Mouse (Mus musculus) C2C12 (cell line): Measurements from ENCODE around the gene Plce1. TPM values are rescaled to one million over a fixed set of nuclear protein-coding genes. Genes with fewer than 3 reads are reported as not detected.

ENCODE experiments used
- H3K27me3 ChIP-seq: one replicate; pipeline ENCODE4 v1.6.1; 2011; ENCODE audit not compliant: control insufficient read depth, insufficient read depth, insufficient read length
- H3K36me3 ChIP-seq: one replicate; pipeline ENCODE4 v1.6.1; 2011; ENCODE audit not compliant: control insufficient read depth, insufficient read depth
- H3K4me3 ChIP-seq: one replicate; pipeline ENCODE4 v1.5.1; 2011; ENCODE audit warnings: mild to moderate bottlenecking, control low read depth; ENCODE audit not compliant: poor library complexity, insufficient read depth, severe bottlenecking
- H3K79me2 ChIP-seq: one replicate; pipeline ENCODE4 v1.6.1; 2011; ENCODE audit not compliant: control insufficient read depth, insufficient read depth
- H3K79me3 ChIP-seq: one replicate; pipeline ENCODE4 v1.6.1; 2011; ENCODE audit warnings: low read depth, control low read depth
- H3ac ChIP-seq: one replicate; pipeline ENCODE3; 2011; ENCODE audit warnings: low read depth; ENCODE audit not compliant: control insufficient read depth, insufficient read length
- CEBPB ChIP-seq: IDR thresholded peaks from one replicate; pipeline ENCODE4 v1.6.1; 2011; ENCODE audit warnings: low read depth, mild to moderate bottlenecking, control low read depth, moderate library complexity
- CTCF ChIP-seq: IDR thresholded peaks from one replicate; pipeline ENCODE4 v1.5.1; 2011; ENCODE audit not compliant: control insufficient read depth, insufficient read depth, insufficient read length
- FOSL1 ChIP-seq: IDR thresholded peaks from one replicate; pipeline ENCODE4 v1.8.0; 2011; ENCODE audit warnings: mild to moderate bottlenecking, low read length; ENCODE audit not compliant: poor library complexity, insufficient read depth, severe bottlenecking
- MAX ChIP-seq: IDR thresholded peaks from one replicate; pipeline ENCODE4 v1.6.1; 2011; ENCODE audit warnings: mild to moderate bottlenecking, control low read depth
- MYOD1 ChIP-seq: IDR thresholded peaks from one replicate; pipeline ENCODE4 v1.6.1; 2011; ENCODE audit warnings: low read depth; ENCODE audit not compliant: control insufficient read depth, insufficient read length
- MYOG ChIP-seq: IDR thresholded peaks from one replicate; pipeline ENCODE4 v1.6.1; 2011; ENCODE audit not compliant: control insufficient read depth, insufficient read length; ENCODE audit errors: extremely low read depth
- USF1 ChIP-seq: IDR thresholded peaks from one replicate; pipeline ENCODE4 v1.6.1; 2011; ENCODE audit warnings: low read depth, mild to moderate bottlenecking, control low read depth, moderate library complexity
- polyA plus RNA-seq: library from polyadenylated mRNA; unstranded; fragments of >200 nt; fragmentation: generic; extraction: Trizol; gene quantifications from one replicate; pipeline ENCODE4 v1.2.1, GENCODE M21; 2012; ENCODE audit warnings: missing spikeins

The Plce1 gene
- polyA plus RNA-seq, 1 experiment = not detected

DNA sequence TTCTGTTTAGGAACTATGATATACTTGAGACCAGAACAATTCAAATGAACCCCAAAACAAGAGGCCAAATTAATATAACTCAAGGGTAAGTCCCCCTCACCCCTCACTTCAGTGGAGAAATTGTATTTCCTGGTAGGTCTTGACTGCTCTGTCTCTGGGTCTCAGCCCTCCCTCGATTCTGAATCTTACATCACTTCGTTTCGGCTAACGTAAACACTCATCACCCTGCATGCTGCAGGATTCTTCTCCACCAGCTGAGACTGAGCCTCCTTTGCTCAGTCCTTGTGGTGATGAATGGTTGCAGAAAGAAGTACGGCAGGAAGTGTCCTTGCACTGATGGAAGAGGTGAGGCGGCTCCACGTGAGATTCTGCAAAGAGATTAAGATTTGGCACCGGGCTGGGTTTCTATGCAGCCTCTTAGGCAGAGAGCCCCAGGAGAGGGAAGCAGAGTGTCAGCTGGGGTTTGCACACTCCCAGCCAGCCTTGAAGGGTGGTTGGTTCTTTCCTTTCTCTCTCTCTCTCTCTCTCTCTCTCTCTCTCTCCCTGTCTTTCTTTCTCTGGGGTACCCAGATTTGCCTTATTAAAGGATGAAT, 97.7 kb downstream of the Plce1 start:
- Histone ChIP-seq H3K27me3 (peaks cover 25% of the 10 kb centered on the region), H3K4me3 (no peak overlapping the region), H3K36me3 (no peaks in the 10 kb centered on the region), H3K79me2 (no peaks in the 10 kb centered on the region), H3K79me3 (no peaks in the 10 kb centered on the region), H3ac (no peak overlapping the region)
- TF ChIP-seq MYOD1 (no peak), MAX (no peak), USF1 (no peak), MYOG (no peak), CTCF (no peak), CEBPB (no peak), FOSL1 (no peak)

DNA sequence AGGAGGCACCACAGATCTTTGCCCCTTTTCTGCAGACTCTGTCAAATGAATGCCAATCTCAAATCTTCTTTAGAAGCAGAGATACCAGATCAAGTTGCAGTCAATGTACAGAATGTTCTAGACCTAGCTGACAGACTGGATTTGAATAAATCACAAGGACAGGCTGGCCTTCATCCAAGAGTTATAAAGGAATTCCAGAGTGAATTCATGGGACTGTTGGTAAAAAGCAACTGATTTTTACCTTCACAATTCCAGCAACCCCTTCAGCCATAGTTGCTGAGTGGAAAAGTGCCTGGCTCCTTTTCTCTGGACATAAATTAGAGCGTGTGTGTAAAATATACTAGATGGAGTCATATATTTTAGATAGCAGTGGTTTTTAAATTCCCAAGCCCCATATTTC, 102.0 kb downstream of the Plce1 start:
- Histone ChIP-seq H3K36me3 (no peaks in the 10 kb centered on the region), H3ac (no peak overlapping the region), H3K27me3 (peaks cover 13% of the 10 kb centered on the region), H3K4me3 (no peak overlapping the region), H3K79me3 (no peaks in the 10 kb centered on the region), H3K79me2 (no peaks in the 10 kb centered on the region)
- TF ChIP-seq FOSL1 (no peak), CTCF (no peak)

DNA sequence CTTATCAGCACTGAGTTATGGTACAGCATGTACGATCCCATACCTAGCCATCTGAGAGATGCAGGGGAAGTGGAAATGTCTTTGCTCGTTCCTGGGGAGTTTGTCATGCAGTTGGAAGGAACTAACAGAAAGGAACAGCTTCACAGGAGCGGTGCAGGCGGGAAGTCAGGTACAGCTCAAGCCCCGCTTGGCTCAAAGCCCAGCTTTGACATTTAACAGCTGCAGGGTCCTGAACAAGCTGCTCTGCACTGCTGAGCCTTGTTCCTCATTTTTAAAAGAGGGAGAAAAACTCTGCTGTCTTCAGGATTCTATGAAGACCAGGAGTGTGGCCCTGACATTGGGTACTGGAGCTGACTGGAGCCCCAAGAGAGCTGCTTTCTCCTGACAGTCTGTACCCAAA, 106.7 kb downstream of the Plce1 start:
- H3K79me2 ChIP-seq = no peaks in the 10 kb centered on the region
- no peak overlapping the region for H3ac ChIP-seq
- TF ChIP-seq FOSL1 = no peak
- TF ChIP-seq USF1 = no peak
- no peak for TF ChIP-seq CEBPB
- TF ChIP-seq MYOD1 = no peak
- TF ChIP-seq CTCF = no peak
- no peak for TF ChIP-seq MYOG
- TF ChIP-seq MAX = no peak

DNA sequence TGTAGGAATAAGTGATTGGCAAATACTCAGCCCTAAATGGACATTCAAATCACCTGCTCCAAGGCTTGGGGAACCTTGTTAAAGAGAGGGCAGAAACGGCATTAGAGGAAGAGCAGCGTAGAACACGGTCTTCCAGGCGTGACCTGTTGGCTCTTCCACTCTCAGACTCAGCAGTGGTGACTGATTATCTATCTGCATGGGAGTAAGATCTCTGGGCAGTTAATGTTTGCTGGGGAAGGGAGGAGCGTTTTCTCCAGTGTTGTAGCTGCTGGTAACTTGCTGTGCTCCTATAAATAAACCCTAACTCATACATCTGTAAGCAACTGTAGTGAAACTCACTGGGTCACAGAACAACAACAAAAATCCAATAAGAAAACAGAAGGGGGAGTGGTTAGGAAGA, 108.6 kb downstream of the Plce1 start:
- Histone ChIP-seq H3ac (no peak overlapping the region), H3K79me3 (no peaks in the 10 kb centered on the region), H3K4me3 (no peak overlapping the region), H3K27me3 (no peaks in the 10 kb centered on the region), H3K36me3 (no peaks in the 10 kb centered on the region), H3K79me2 (no peaks in the 10 kb centered on the region)
- TF ChIP-seq CTCF (no peak), MYOD1 (no peak), CEBPB (no peak), MYOG (no peak), FOSL1 (no peak), USF1 (no peak), MAX (no peak)

More for the DNA sequence above, 106.7 kb downstream of the Plce1 start:
- H3K4me3 ChIP-seq = no peak overlapping the region
- H3K27me3 ChIP-seq = peaks cover 6% of the 10 kb centered on the region
- no peaks in the 10 kb centered on the region for H3K79me3 ChIP-seq
- H3K36me3 ChIP-seq = no peaks in the 10 kb centered on the region

DNA sequence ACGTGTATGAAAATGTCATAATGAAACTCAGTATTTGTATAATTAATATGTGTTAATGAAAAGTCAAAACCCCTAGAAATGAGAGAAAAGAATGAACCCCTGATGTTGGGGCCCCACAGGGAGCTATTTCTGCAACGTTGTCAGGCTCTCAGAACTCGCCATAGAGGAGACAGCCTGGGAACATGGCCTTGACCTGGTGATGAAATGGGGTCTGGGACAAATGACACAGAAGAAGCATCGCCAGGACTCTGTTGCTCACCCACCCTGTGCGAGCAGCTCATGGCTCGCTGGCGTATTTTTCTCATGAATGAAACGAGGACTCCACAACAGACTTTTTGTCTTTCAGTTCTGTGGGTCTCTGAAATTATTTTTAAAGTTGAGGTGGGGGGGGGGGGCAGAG, 109.0 kb downstream of the Plce1 start:
- Histone ChIP-seq H3K27me3 (no peaks in the 10 kb centered on the region), H3K36me3 (no peaks in the 10 kb centered on the region), H3K79me3 (no peaks in the 10 kb centered on the region), H3K4me3 (no peak overlapping the region), H3K79me2 (no peaks in the 10 kb centered on the region), H3ac (no peak overlapping the region)
- TF ChIP-seq CTCF (no peak), FOSL1 (no peak), MYOG (no peak), MYOD1 (no peak), MAX (no peak), USF1 (no peak), CEBPB (no peak)

DNA sequence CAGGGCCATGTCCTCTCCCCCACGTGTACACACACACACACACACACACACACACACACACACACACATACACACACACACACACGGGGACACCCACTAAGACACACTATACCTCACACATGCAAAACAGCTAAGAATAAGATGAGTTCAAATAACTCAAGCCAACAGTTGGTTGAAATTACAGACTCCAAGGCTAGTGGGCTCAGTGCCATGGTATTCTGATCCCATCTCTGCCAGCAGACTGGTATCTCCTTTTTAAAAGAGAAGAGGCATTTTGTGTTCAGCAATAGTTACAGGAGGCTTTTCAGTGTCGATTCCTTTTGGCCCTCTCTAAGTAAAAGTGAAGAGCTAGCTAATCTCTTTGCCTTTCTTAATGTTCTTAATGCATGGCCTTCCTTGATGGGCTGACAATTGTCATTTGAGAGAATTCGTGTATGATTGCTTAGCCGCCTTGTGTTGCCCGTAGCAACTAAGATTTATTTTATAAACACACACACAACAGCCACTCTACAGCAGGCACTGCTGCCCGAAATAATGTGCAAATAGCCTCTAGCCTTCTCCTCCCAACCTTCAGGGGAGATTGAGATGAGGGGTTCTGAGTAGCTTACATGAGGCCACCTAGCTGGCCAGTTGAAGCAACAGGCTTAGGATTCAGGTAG, 111.8 kb downstream of the Plce1 start:
- Histone ChIP-seq H3K27me3 (no peaks in the 10 kb centered on the region), H3K4me3 (no peak overlapping the region), H3ac (no peak overlapping the region), H3K79me2 (no peaks in the 10 kb centered on the region), H3K79me3 (no peaks in the 10 kb centered on the region), H3K36me3 (no peaks in the 10 kb centered on the region)
- TF ChIP-seq CEBPB (no peak), MYOG (no peak), FOSL1 (no peak), USF1 (no peak), MAX (no peak), MYOD1 (no peak), CTCF (no peak)
